Mouse (Mus musculus): ENCODE results near the gene Emc10. TPM values are rescaled to one million over a fixed set of nuclear protein-coding genes. Genes with fewer than 3 reads are reported as not detected.
A peak's percentile ranks its signal among the peaks of the same experiment; 100 is the strongest.

Gene Emc10
- polyA plus RNA-seq, 1 experiment from 2014 or later, result 101 TPM

GRCm38 (mm10) chr7:44491391-44491790 lies 4.9 kb downstream of the Emc10 start:
- H3K9ac ChIP-seq, result no peak overlapping the region

GRCm38 (mm10) chr7:44490281-44490680 lies 6.0 kb downstream of the Emc10 start:
- Histone ChIP-seq H3K4me2 (no peak overlapping the region), H3K4me1 (peaks cover 19% of the 10 kb centered on the region), H3K27me3 (no peaks in the 10 kb centered on the region), H3K27ac (no peak overlapping the region), H3K9ac (no peak overlapping the region), H3K4me3 (no peak overlapping the region), H3K36me3 (ENCODE audit: poor library complexity, severe bottlenecking) (peaks cover 61% of the 10 kb centered on the region), H3K9me3 (replicated peaks) (no peaks in the 10 kb centered on the region)
- WGBS, result 89% methylated on average over 4 of the region's 4 CpGs
- no peak for ATAC-seq

More at GRCm38 (mm10) chr7:44491391-44491790, 4.9 kb downstream of the Emc10 start:
- Histone ChIP-seq H3K4me1 (peaks cover 24% of the 10 kb centered on the region), H3K4me2 (no peak overlapping the region), H3K27me3 (no peaks in the 10 kb centered on the region), H3K9me3 (replicated peaks) (no peaks in the 10 kb centered on the region), H3K27ac (no peak overlapping the region), H3K4me3 (no peak overlapping the region), H3K36me3 (ENCODE audit: poor library complexity, severe bottlenecking) (peaks cover 61% of the 10 kb centered on the region)
- 96% methylated on average over 5 of the region's 5 CpGs for WGBS
- no peak for ATAC-seq

GRCm38 (mm10) chr7:44488545-44488944 lies 7.8 kb downstream of the Emc10 start:
- 93% methylated on average over 8 of the region's 8 CpGs for WGBS

GRCm38 (mm10) chr7:44487936-44488335 lies 8.4 kb downstream of the Emc10 start:
- WGBS, result 88% methylated on average over 7 of the region's 7 CpGs
- no peak for ATAC-seq
- Histone ChIP-seq H3K27ac (no peak overlapping the region), H3K9me3 (replicated peaks) (no peaks in the 10 kb centered on the region), H3K27me3 (no peaks in the 10 kb centered on the region), H3K4me3 (no peak overlapping the region), H3K36me3 (ENCODE audit: poor library complexity, severe bottlenecking) (peaks cover 47% of the 10 kb centered on the region), H3K9ac (0 out of 2 replicates have a peak overlapping the region, but pooled peaks have one; percentile 21), H3K4me2 (no peak overlapping the region), H3K4me1 (peaks cover 3% of the 10 kb centered on the region; the same call in 1 of the 2 replicates)

More at GRCm38 (mm10) chr7:44488545-44488944, 7.8 kb downstream of the Emc10 start:
- Histone ChIP-seq H3K27ac (no peak overlapping the region), H3K9me3 (replicated peaks) (no peaks in the 10 kb centered on the region), H3K36me3 (ENCODE audit: poor library complexity, severe bottlenecking) (peaks cover 54% of the 10 kb centered on the region), H3K27me3 (no peaks in the 10 kb centered on the region), H3K4me3 (no peak overlapping the region), H3K9ac (no peak overlapping the region), H3K4me1 (peaks cover 3% of the 10 kb centered on the region; the same call in 1 of the 2 replicates), H3K4me2 (no peak overlapping the region)
- no peak for ATAC-seq

- Histone ChIP-seq H3K27me3 (peaks cover 7% of the 10 kb centered on the region), H3K4me1 (peaks cover 3% of the 10 kb centered on the region; the same call in 1 of the 2 replicates), H3K36me3 (ENCODE audit: poor library complexity, severe bottlenecking) (peaks cover 39% of the 10 kb centered on the region), H3K9me3 (replicated peaks) (no peaks in the 10 kb centered on the region), H3K4me2 (no peak overlapping the region), H3K9ac (no peak overlapping the region), H3K4me3 (no peak overlapping the region), H3K27ac (no peak overlapping the region)
- ATAC-seq, result no peak
- 67% methylated on average over 13 of the region's 13 CpGs for WGBS
Observed at GRCm38 (mm10) chr7:44486927-44487575, 9.3 kb downstream of the Emc10 start.

GRCm38 (mm10) chr7:44485572-44486195 lies 10.6 kb downstream of the Emc10 start:
- WGBS, result 75% methylated on average over 7 of the region's 7 CpGs
- Histone ChIP-seq H3K9ac (no peak overlapping the region), H3K27me3 (peaks cover 14% of the 10 kb centered on the region), H3K27ac (no peak overlapping the region), H3K4me1 (peaks cover 3% of the 10 kb centered on the region; the same call in 1 of the 2 replicates), H3K4me2 (no peak overlapping the region), H3K36me3 (ENCODE audit: poor library complexity, severe bottlenecking) (peaks cover 25% of the 10 kb centered on the region), H3K9me3 (replicated peaks) (no peaks in the 10 kb centered on the region), H3K4me3 (no peak overlapping the region)
- ATAC-seq, result peak; percentile 28; the same call in 1 of the 2 replicates

- peak; percentile 87 for ATAC-seq
- Histone ChIP-seq H3K9me3 (replicated peaks) (no peaks in the 10 kb centered on the region), H3K4me2 (no peak overlapping the region), H3K27me3 (peaks cover 21% of the 10 kb centered on the region), H3K36me3 (ENCODE audit: poor library complexity, severe bottlenecking) (peaks cover 18% of the 10 kb centered on the region), H3K4me1 (peaks cover 3% of the 10 kb centered on the region; the same call in 1 of the 2 replicates), H3K9ac (no peak overlapping the region), H3K27ac (peak overlapping the region; percentile 32; the same call in 1 of the 2 replicates), H3K4me3 (no peak overlapping the region)
- 27% methylated on average over 5 of the region's 5 CpGs for WGBS
Observed at GRCm38 (mm10) chr7:44484841-44485571, 11.3 kb downstream of the Emc10 start.

GRCm38 (mm10) chr7:44484109-44484508 lies 12.2 kb downstream of the Emc10 start:
- no peak overlapping the region for H3K27ac ChIP-seq
- peaks cover 26% of the 10 kb centered on the region for H3K27me3 ChIP-seq
- peaks cover 9% of the 10 kb centered on the region for H3K36me3 ChIP-seq (ENCODE audit: poor library complexity, severe bottlenecking)
- ATAC-seq, result no peak
- no peak overlapping the region for H3K4me2 ChIP-seq
- no peak overlapping the region for H3K4me3 ChIP-seq
- no peak overlapping the region for H3K9ac ChIP-seq
- 88% methylated on average over 1 of the region's 1 CpGs for WGBS
- H3K4me1 ChIP-seq, result peaks cover 3% of the 10 kb centered on the region; the same call in 1 of the 2 replicates
- H3K9me3 ChIP-seq (replicated peaks), result no peaks in the 10 kb centered on the region

GRCm38 (mm10) chr7:44482836-44483435 lies 13.4 kb downstream of the Emc10 start:
- Histone ChIP-seq H3K9me3 (replicated peaks) (no peaks in the 10 kb centered on the region), H3K27me3 (peaks cover 36% of the 10 kb centered on the region), H3K4me3 (no peak overlapping the region), H3K4me1 (peaks cover 3% of the 10 kb centered on the region; the same call in 1 of the 2 replicates), H3K9ac (0 out of 2 replicates have a peak overlapping the region, but pooled peaks have one; percentile 22), H3K4me2 (no peak overlapping the region), H3K36me3 (ENCODE audit: poor library complexity, severe bottlenecking) (no peaks in the 10 kb centered on the region), H3K27ac (no peak overlapping the region)
- 84% methylated on average over 3 of the region's 3 CpGs for WGBS
- ATAC-seq, result no peak

- H3K27ac ChIP-seq, result peak overlapping the region; percentile 55
- ATAC-seq, result peak; percentile 13; the same call in 1 of the 2 replicates
- no peak overlapping the region for H3K4me3 ChIP-seq
- peaks cover 32% of the 10 kb centered on the region for H3K27me3 ChIP-seq
- WGBS, result 24% methylated on average over 5 of the region's 5 CpGs
- H3K9me3 ChIP-seq (replicated peaks), result no peaks in the 10 kb centered on the region
- H3K4me1 ChIP-seq, result peaks cover 37% of the 10 kb centered on the region
- H3K9ac ChIP-seq, result no peak overlapping the region
- peaks cover 2% of the 10 kb centered on the region; the same call in 1 of the 2 replicates for H3K36me3 ChIP-seq (ENCODE audit: poor library complexity, severe bottlenecking)
- no peak overlapping the region for H3K4me2 ChIP-seq
Observed at GRCm38 (mm10) chr7:44475046-44475614, 21.2 kb downstream of the Emc10 start.

- Histone ChIP-seq H3K36me3 (ENCODE audit: poor library complexity, severe bottlenecking) (peaks cover 2% of the 10 kb centered on the region; the same call in 1 of the 2 replicates), H3K9ac (peak overlapping the region; percentile 45), H3K4me3 (no peak overlapping the region), H3K9me3 (replicated peaks) (no peaks in the 10 kb centered on the region), H3K4me2 (peak overlapping the region; percentile 22; the same call in 1 of the 2 replicates), H3K27me3 (peaks cover 26% of the 10 kb centered on the region), H3K27ac (peak overlapping the region; percentile 55), H3K4me1 (peaks cover 39% of the 10 kb centered on the region)
- ATAC-seq, result peak; percentile 78
- WGBS, result 18% methylated on average over 4 of the region's 4 CpGs
Observed at GRCm38 (mm10) chr7:44474419-44474818, 21.9 kb downstream of the Emc10 start.

Measured in forebrain, embryonic 13.5 days (tissue).